Mouse (Mus musculus) B cell, adult 2 months (primary cell): ENCODE results near the gene Plp1.

Source experiments
- DNase-seq, 2 experiments: peaks; one replicate each; pipeline ENCODE4 v3.0.0; 2022

Plp1 gene

DNA sequence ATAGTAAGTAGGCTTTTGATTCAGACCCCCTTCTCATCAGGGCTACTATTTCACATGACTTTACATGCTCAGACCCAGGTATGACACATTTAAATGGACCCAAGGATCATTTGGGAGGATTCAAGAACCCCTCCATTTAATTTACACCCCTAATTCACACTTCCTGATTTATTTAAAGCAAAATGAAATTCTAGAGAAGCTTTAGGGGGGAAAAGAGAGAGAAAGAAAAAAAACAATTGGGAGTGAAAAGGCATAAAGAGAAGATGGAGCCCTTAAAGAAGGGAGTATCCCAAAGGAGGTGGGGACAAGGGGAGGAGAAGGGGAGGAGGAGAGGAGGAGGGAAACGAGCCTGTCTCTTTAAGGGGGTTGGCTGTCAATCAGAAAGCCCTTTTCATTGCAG lies at the start of gene Plp1:
Plp1 (plus strand) TSS at position 301 of the 400 bp plus-strand sequence.
- no peak for DNase-seq

DNA sequence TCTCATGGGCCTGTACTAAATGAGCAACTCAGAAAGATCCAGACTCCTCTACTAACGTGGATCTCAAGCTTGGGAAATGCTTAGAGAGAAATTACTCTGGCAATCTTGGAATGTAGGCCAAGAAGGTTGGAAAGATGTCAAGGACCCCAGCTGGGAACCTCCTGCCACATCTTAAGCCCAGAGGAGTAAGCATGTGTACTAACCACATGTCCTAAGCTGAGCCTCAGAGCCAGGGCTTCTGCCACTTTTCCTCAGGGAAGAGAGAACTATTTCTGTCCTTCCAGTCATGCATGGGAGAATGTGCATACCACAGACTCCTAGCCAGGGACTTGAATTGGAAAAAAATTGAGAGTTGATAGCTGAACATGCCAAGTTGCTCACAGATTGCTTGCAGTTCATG lies 49.4 kb upstream of the Plp1 start:
- no peak for DNase-seq

DNA sequence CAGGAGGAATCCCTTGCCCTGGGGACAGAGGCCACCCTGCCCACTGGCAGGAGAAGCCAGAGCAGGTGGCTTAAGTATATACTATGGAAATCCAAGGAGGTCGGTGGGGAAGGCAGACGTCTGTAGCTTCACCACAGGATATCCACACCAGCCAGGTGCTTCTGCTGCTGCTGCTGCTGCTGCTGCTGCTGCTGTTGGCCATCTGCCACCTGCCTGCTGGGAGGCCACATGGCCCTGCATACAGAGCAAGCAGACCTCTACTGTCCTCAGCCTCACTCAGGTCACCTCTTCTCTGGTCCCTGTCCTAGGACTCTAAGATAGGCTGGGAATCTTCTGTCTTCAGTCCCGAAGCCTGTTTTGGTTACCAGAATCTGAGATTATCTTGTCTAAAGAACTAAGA lies 44.4 kb upstream of the Plp1 start:
- no peak for DNase-seq

DNA sequence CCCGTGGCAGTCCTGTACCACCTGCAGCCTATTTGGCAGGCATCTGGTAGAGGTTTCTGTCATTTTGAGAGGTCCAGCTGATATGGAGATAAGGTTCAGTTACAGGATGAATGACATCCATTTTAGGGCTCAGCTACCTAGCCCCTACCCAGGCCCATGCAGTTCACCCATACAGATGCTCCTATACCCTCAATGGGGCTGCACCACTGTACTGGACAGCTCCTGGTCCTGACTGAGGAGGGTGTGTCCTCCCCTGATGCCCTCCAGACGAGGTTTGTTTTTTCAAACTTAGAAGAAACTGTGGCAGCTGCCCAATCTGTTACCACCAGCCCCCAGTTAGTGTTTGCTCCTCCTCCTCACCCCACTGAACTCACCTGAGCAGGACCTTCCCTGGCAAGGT lies 43.2 kb upstream of the Plp1 start:
- no peak for DNase-seq

- DNase-seq, result no peak
Observed at GRCm38 (mm10) chrX:136780041-136780440, 42.4 kb upstream of the Plp1 start, which contains the start of gene Glra4. Glra4 (minus strand) TSS chrX:136780141.

DNA sequence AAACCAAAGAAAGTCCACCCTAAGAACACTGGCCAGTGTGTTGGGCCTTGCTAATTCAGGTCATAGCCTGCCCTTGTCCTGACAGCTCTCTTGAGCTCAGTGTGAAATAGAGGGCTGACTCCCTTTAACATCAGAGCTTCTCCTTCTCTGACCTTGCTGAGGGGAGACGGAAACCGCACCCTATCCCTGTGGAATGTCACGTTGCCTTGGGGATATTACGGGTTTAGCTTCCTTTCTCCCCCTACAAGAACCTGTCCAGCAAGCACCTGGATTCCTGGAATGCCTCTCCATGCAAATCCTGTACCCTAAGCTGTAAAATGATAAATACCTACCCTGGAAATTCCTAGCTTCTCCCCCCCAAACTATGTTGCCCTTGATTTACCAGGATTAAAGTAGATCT lies 33.0 kb upstream of the Plp1 start:
- no peak for DNase-seq

- DNase-seq, result no peak
Observed at GRCm38 (mm10) chrX:136797223-136797622, 25.2 kb upstream of the Plp1 start.

DNA sequence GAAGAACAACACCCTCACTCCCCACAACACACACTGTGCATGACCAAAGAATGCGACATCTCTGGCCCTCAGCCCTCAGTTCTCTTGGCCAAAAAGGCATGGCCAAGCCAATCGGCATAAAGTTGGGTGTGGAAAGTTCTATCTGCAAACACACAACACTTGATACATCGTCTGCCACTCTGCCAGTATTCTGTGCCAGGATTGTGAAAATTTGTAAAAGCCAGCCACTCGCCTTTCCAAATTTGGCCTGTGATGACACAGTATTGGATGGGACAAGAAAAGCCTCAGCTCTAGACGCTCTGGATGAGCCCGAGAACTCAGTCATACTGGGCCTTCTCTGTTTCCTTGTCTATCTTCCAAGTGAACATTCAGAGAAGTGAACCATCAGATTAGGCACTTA lies 2.7 kb upstream of the Plp1 start:
- DNase-seq, result no peak

DNA sequence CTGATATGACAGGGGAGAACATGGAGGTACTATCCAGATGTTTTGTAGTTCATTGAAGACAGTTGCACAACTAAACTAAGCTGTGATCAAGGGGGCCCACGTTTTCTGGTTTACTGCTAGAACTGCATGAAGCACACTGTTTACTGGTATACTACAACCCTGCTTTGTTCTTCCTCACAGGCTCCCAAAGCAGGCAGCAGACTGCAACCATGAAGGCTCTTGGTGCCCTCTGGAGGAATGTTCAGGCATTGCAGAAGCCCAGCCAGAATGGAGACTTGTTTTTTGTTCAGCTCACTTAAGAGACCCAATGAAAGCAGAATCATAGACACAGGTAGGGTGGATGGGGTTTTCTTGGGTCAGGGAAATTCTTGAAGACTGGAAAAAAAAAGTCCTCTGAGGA lies 2.2 kb upstream of the Plp1 start:
- DNase-seq, result peak; percentile 53 to 63

GRCm38 (mm10) chrX:136825016-136825415 lies 2.5 kb downstream of the Plp1 start:
- DNase-seq, result no peak

DNA sequence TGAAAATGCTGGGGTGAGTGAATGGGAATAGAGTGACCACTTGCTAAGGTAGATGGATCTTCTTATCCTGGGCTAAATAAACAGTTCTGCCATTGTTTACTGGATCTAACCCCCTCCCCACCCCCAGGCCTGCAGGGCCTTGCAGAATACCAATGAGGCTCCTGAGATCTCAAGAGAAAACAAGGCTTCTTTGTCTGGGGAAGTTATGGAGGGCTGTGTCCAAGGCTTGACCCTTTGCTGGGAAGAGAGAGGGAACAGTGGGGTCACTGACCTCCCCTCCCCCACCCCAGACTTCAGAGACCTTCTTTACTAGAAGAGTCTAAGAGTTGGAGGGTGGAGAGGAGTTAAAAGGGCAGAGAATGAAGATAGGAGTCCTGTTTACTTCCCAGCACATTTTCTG lies 6.1 kb downstream of the Plp1 start:
- no peak for DNase-seq

- no peak for DNase-seq
Observed at GRCm38 (mm10) chrX:136850300-136850699, 27.8 kb downstream of the Plp1 start.

DNA sequence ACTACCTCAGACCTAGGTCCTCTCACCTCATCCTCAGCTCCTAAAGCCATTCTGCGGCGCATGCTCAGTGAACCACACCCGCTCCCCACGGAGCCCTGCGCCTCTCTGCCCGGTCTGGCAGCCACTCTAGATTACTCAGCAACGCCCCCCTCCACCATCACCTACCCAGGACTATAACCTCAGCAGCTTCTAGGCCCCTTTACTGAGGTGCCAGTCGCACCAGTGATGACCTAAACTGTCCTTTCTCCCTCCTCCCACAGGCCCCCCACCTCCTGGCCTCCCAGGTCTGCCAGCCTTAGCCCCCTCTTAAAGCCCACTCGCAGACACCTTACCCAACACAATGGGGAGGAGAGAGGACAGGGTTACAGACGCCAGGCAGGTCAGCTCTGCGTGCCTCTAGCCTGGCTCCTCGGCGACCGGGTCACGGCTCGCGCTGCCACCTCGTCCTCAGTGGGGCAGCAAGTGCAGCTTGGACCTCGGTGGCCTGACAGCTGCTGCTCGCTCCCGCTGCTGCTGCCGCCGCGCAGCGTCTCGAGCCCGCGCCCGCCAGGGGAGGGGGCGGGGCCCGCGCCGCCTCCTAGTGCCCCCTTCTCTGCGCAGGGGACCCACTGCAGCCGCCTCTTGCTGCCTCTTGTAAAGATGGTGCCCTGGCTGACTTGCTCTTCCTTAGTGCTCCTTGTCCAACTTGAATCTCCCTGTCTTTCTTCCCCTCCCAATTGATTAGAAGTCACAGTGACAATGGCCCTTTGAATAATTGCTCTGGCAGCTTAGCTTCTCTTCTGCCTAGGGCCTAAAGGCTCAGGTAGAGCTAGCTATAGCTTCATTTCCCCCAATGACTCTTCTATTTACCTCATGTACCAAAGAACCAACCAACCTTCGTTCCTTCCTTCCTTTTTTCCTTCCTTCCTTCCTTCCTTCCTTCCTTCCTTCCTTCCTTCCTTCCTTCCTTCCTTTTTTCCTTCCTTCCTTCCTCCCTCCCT lies 45.9 kb downstream of the Plp1 start, which contains the start of gene Rab9b:
Rab9b (minus strand) TSS at position 695 of the 980 bp plus-strand sequence.
- peak in 1 of 2 experiments; percentile 1 for DNase-seq
